Mouse (Mus musculus): Measurements from ENCODE around the gene Krt87. TPM values are rescaled to one million over a fixed set of nuclear protein-coding genes. Genes with fewer than 3 reads are reported as not detected.

Krt87 gene
- total RNA-seq, 2 experiments from 2014 or later: not detected

DNA sequence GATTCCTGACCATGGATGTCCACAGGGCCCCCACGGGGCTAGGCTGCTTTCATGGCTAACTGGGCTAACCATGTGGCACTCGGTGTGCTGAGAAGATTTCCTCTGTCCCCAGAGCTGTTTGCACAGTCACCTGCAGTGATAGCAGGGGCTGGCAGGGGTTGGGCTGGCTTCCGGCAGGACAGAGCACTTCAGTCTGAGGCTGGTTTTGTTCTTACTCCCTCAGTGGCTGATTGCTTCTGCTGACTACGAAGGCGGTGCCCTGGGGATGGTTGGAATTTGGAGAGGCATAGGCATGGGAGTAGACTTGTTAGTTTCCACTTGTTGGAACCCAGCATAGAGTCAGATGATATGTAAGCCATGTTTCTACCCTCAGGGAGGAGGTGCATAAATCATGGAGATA lies 13.7 kb downstream of the Krt87 start:
- intact Hi-C loops (cut with DNase I): no loop called here
- no peak for DNase-seq

DNA sequence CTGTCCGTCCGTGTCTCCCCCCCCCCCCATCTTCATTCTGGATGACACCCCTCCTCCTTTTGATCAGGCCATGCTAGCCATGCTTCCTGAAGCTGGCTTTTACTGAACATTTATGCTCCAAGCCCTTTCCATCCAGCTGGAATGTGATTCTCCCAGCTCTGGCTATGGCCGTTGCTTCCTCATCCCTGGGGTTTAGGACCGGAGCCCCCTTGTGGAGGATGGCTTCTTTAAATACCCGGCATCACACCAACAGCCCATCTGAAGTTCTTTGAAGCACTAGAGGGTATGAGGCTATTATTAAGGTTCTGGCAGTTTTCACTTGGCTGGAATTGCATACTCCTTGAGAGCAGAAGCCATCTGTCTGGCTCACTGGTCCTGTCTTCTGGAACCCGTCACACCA lies 17.7 kb downstream of the Krt87 start:
- intact Hi-C loops (cut with DNase I): no loop called here
- DNase-seq: peak in 1 of 2 experiments; percentile 46

DNA sequence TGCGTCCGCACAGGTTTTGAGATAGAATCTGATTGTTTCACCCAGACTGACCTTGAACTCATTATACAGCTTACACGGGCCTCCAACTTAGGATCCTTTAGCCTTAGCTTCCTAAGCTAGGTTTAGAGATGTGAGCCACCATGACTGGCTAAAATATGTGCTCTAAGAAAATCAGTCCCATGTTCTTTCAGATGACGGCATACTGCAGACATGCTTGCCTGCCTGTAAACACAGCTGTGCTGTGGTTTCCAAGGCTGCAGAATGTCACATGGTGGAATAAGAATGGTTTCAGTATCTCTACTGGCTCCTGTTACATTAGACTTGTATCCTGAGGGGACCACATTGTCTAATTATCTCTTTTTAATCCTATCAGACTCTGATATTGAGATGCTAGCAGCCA lies 19.7 kb downstream of the Krt87 start:
- intact Hi-C loops (cut with DNase I): no loop called here
- DNase-seq: no peak

DNA sequence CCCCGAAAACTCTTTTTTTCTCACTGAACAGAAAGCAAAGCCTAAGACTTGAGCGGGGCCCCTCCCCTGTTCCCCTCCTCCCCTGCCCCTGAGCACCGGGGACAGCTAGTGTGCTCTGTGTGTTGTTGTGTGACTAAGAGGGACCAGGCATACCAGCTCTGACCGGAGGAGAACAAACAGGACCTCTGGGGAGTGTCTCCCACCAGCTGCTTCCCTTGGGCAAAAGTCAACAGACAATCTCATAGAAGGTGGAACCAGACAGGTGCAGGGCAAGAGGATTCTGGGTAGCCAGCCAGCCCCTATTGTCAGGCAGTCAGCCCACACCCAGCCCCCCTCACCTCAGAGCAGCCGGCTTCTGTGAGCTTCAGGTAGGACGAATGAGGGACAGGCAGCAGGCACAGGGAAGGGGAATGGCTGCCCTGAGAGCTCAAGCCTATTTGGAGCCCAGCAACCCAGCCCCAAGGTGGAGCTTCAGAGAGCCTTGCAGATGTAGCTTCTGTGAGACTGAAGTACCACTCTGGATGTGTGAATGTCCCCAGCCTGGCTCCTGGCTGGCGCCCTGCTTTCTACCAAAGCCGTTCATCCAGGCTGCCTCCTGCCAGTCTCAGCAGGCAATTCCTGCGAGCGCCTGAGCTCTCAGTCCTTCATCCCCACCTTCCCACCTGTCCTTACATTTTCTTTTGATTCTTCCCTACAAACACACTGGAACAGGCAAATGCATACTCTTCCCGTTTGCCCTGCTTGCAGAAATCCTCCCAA lies 23.6 kb downstream of the Krt87 start:
- DNase-seq: no peak
- intact Hi-C loops (cut with DNase I): no loop called here

DNA sequence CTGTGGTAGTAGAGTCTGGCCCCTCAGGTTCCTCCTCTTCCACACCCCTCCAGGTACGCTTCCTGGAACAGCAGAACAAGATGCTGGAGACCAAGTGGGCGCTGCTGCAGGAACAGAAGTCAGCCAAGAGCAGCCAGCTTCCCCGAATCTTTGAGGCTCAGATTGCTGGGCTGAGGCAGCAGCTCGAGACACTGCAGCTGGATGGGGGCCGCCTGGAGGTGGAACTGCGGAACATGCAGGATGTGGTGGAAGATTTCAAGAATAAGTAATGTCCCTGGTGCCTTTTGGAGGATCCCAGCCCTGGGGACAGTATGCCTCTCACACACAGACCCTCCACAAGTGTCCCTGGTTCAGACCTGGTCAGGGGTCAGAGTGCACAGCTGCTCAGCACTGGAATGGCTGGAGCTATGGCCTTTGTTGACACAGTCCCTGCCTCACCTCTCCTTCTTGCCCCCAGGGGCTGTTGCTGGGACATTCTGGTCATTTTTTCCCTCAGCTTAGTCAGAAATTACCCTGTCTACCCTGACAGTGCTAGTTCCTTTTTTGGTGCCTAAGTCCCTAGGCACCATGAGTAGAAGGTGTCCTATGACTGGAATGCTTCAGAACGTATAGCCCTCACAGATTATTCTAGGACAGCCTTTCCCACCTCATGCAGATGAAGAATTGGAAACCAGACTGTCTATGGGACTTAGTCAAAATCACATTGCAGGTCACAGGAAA lies 24.5 kb downstream of the Krt87 start:
- intact Hi-C loops (cut with DNase I): no loop called here
- DNase-seq: peak in 1 of 2 experiments; percentile 24

DNA sequence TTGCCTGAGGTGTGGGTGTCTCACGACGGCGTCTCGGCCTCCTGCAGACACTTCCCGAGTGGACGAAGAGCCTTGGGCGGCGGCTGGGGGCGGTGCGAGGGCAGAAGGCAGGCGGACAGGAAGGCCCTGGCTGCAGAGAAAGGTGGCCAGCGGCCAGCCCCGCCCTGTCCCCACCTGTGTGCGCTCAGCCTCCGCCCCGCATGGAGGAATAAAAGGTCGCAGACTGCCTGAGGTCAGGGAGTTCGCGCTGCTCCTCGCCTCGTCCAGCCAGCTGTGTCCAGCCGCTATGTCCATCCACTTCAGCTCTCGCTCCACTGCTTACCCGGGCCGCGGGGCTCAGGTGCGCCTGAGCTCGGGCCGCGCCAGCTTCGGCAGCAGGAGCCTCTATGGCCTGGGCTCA lies 26.4 kb downstream of the Krt87 start:
- no peak for DNase-seq
- intact Hi-C loops (cut with DNase I): no loop called here

DNA sequence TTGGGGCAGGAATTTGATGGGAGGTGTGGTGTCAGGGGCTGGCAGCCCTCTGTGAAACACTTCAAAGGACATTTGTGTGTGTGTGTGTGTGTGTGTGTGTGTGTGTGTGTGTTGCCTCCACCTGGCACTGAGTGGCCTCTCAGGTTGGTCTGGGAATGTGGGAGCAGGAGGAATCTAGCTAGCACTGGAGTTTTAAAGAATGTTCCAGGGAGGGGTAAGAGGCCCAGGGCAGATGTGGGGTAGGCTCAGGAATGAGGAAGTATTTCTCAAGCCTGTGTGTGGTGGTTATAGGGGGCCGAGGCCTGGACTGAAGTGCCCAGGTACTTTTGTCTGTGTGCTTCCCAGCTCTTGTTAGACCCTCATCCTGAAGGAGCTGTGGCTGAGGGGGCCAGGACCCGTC lies 27.8 kb downstream of the Krt87 start, which contains the start of gene Krt7:
TSS of gene Krt7 (plus strand) at position 269 of the 400 bp plus-strand sequence.
- intact Hi-C loops (cut with DNase I): no loop called here

DNA sequence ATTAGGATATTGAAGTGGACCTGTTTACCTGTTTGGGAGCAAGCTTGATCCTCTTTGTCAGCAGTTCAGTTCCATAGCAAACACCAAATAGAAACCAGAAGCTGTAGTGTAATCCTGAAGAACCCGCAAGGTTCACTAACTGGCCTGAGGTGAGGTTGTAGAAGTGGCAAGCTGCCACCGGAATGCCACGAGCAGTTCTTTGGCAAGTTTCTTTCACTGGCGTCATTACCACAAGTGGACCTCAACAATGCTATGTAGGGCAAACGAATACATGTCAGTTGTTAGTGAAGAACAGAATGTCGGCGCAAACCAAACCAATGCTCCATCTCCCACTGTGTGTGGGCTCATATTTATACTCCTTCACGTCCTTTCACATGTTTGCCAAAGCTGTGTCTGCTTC lies 40.3 kb downstream of the Krt87 start:
- peak; percentile 44 to 53 for DNase-seq
- intact Hi-C loops (cut with DNase I): no loop called here

More for the DNA sequence above, 27.8 kb downstream of the Krt87 start, which contains the start of gene Krt7:
- DNase-seq: no peak

DNA sequence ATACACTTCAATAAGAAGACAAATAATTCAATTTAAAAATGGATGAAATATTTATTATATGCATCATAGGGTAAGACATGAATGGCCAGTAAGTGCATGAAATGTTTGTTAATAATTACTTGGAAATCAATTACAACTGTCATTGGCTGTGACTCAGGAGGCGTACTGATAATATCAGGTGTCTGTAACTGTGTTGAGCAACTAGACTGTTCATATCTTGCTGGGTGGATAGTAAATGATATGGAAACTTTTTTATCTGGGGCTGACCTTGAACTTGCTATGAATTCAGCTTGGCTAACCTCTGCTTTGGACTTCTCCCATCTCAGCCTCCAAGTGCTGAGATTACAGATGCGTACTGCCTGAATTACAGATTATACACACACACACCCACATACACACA lies 40.9 kb downstream of the Krt87 start:
- no peak for DNase-seq
- intact Hi-C loops (cut with DNase I): no loop called here

DNA sequence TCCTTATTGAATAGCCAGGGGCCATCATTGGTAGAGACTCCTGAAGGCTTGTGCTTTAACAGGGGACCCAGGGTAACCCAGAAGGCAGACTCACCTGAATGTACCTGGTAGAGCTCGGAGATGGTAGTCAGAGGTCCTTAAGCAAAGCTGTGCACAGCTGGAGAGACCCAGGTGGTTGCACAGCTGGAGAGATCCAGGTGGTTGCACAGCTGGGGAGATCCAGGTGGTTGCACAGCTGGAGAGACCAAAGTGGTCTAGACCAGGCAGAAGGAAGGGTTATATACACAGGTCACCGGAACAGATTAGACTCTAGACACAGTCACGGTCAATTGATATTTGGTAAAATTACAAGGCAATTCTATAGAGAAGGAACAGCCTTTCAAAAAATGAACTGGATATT lies 41.7 kb downstream of the Krt87 start:
- DNase-seq: no peak
- intact Hi-C loops (cut with DNase I): no loop called here

DNA sequence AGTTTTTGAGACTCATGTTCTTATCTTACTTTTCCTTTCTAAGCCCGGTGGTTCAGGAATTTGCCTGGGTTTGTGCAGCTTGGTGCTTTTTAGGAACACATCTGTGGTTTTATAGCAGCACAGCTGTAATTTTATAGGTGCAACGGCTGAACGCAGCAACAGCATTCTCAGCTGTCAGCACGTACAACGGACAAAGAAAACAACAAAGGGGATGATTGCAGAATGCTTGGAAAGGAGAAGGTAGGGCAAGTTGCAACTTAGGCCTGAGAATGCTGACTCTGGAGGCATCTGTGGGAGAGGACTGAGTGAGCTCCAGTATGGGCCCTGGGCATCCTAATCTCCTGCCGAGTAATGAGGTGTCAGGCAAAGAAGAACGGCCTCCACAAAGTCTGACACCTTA lies 42.1 kb downstream of the Krt87 start:
- intact Hi-C loops (cut with DNase I): no loop called here
- no peak for DNase-seq

DNA sequence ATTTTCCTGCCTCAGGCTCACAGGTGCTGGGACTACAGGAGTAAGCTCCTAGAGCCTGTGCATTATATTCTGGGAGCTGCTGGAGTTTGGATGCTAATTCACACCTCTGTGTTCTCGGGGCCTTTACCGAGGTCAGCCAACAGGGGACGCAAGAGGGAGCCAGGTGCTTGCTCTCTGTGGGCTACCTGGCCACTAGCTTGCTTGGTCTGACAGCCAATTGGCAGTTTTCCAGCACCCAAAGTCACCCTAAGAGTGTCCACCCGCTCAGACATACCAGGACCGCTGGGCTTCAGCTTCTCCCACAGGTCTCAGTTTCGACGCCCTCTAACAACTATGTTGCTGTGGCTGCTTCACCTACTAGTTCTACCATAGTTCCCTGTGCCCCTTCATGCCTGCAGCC lies 43.7 kb downstream of the Krt87 start:
- intact Hi-C loops (cut with DNase I): no loop called here

DNA sequence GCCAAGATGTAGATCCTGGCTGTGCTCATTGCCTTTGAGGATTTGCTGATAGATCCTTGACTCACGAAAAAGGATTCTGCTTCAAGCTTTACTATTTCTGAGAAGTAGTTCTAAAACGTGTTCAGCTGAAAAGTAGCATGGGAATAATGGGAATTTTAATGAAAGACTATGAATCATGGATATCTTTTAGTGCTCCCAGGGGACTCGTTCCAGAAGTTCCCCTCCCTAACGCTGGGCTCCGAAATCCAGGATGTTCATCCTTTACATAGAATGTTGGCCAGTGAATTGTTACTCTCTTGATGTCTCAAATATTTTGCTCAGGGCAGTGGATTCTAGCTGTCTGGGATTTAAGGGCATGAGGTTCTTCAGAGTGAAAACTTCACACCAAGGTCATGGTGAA lies 46.4 kb downstream of the Krt87 start:
- no peak for DNase-seq
- intact Hi-C loops (cut with DNase I): no loop called here

More for the DNA sequence above, 43.7 kb downstream of the Krt87 start:
- no peak for DNase-seq

DNA sequence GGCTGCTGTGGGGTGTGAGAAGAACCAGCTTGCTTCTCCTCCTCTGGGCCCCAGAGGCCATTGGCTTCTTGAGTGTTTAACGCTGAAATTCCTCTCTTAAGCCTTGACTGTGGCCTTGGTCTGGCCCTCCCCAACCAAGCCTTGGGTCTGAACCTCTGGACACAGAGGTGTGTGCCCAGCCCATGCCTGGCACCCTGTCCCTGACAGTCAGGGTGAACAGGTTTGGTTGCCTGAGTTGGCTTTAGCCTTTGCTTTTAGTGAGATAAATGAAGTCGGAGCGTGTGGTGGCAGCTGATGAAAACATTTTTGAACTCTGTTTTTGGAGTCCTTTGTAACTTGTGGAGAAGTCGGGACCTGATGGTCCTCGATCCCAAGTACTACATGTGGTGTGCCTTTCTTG lies 48.4 kb downstream of the Krt87 start:
- intact Hi-C loops (cut with DNase I): no loop called here
- no peak for DNase-seq

DNA sequence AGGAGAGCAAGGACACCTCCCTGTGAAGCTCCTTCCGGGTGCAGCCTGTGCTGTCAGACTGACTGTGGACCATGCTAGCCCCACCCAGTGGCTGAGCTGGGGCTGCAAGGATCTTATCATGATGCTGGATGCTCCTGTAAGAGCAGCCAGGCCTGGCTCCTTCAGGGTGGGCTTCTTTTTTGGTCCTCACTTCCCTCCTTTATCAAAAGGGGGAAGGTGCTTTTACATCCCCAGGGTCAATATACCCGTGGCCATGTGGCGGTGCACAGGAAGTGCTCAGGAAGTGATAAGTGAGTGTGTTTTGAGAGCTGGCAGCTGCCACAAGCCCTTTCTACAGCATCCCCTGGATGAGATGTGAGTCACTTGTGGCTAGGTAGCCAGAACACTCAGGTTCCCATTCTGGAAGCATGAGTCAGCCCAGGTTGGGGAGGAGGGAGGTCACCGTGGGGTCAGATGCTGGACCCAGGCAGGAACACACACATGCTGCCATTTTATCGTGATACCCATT lies 50.5 kb downstream of the Krt87 start:
- intact Hi-C loops (cut with DNase I): loop anchor here (2.0 kb wide), 1 partner anchor 47 kb away; no protein-coding TSS in a partner anchor
- DNase-seq: no peak

DNA sequence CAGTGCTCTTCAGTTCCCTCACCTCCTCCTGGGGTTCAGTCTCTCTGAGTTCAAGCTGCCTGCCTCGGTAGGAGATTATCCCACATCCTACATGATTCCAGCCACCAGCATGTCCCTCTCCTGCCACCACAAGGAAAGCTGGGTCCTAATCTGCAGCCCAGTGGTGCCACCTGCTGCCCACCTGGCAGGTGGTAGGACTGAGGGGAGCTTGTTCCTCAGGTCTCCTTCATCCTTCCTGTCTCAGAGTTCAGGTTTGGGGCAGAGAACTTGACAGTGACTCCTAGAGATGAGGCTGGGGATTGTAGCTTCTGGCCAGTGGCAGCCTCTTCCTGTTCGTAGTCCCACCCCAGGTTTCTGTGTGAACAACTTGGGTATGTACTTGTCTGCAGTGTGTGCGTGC lies 51.4 kb downstream of the Krt87 start:
- no peak for DNase-seq
- intact Hi-C loops (cut with DNase I): no loop called here

DNA sequence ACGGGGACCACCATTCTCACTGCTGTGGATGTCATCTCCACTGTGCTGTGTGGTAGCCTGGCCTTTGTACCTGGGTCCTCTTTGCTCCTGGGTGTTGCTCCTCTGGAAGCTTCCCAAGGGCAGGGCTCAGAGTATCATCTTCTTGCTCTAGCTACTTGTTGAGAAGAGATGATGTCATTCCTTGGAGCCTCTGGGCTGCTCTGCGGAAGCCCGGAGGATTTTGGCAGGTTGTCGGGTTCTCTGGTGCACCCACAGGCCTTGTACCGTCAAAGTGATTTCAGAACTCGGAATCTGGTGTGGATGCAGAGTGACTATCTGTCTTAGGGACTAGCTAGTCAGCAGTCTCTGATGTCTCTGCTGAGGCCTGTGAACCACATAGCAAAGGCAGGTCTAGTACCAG lies 53.5 kb downstream of the Krt87 start:
- intact Hi-C loops (cut with DNase I): no loop called here
- no peak for DNase-seq

DNA sequence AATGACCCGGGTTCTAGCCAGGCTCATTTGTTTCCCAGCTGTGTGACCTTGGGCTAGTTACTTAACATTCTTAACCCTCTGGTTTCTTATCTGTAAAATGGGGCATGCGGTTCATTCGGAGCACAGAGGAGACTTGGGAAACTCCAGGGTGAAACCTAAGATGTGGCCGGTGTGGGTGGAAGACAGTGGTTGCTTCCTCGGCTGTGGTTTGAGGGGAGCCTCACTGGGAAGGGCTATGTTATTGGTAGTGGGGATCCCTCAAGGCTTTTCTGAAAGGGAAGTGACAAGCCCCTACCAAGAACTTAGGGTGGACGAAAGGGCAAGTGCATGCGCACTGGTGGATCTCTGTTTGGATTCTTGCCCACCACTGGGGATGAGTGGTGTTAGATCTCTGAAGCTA lies 54.0 kb downstream of the Krt87 start:
- intact Hi-C loops (cut with DNase I): no loop called here
- DNase-seq: no peak

DNA sequence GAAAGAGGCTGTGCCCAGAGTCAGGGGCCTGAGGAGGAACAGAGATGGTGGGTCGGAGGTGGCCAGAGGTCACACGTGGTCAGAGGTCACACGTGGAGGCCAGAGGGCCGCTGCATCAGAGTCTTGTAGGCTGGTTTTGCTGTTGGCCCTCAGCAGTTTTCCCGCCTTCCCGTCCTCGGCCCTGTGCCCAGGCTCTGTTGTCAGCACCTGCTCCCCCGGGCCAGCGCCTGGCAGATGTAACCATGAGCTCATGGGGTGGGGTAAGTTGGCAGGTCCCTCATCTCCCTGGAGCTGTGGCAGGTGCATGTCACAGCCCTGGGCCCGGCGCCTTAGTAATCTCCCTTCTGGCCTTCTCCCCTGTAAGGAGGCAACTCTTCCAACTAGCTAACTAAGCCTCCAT lies 55.8 kb downstream of the Krt87 start:
- DNase-seq: peak; percentile 64 to 70

DNA sequence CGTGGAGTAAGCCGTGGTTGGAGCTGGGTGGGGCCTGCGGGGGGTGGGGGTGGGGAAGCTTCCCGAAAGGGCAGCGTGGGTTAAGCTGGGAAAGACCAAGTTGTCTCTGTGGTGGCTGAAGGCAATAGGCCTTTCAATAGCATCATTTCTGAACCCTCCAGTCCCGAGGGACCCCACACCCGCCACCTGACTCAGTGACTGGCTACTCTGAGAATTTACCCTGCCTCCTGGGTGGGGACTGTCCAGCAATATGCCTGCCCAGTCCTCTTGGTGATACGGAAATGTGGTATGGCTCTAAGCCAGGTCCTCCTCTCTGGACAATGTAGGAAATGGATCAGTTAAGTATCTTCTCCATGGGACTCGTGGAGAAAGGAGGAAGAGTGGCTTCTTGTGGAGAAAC lies 56.8 kb downstream of the Krt87 start:
- peak in 1 of 2 experiments; percentile 57 for DNase-seq

More for the DNA sequence above, 55.8 kb downstream of the Krt87 start:
- intact Hi-C loops (cut with DNase I): no loop called here

More for the DNA sequence above, 56.8 kb downstream of the Krt87 start:
- intact Hi-C loops (cut with DNase I): no loop called here

Data from heart, postnatal 14 days (tissue).